Mouse (Mus musculus): Measurements from ENCODE around the gene Akap10. TPM values are rescaled to one million over a fixed set of nuclear protein-coding genes. Genes with fewer than 3 reads are reported as not detected.
A peak's percentile ranks its signal among the peaks of the same experiment; 100 is the strongest.

Gene Akap10
- polyA plus RNA-seq, 1 experiment from 2014 or later = 7.1 TPM

DNA sequence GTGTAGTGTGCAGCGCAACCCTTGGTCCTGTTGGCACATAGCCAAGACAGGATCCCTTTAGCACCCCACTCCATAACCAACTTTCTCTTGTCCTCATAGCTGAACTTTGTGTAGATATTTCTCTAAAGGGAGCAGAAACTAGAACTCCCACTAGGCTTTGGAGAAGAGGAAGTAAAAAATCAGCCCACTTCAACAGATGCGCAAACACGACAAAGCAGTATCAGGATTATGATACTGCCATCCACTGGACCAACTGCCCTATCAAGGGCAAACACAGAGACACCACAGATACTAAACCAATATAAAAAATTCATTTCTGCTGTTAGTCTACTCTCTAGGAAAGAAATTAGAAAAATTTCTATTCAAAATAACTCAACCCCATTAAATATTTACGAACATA is 16.6 kb upstream of the Akap10 start:
- H3K4me2 ChIP-seq (replicated peaks; ENCODE audit: low read depth) = no peak overlapping the region
- DNase-seq (ENCODE audit: low spot score) (no peak), ATAC-seq (ENCODE audit: low FRiP score, low TSS enrichment) (no peak)
- no peaks in the 10 kb centered on the region for H3K4me1 ChIP-seq (replicated peaks; ENCODE audit: control insufficient read depth, insufficient read depth)
- H3K9ac ChIP-seq (ENCODE audit: low read length) = no peak overlapping the region
- no peak overlapping the region for H3K27ac ChIP-seq (replicated peaks)
- H3K9me3 ChIP-seq (ENCODE audit: control insufficient read depth, low read length) = no peaks in the 10 kb centered on the region
- H3K27me3 ChIP-seq (ENCODE audit: control insufficient read depth, insufficient read depth, low read length) = no peaks in the 10 kb centered on the region
- H3K4me3 ChIP-seq (ENCODE audit: low read depth, low read length) = no peak overlapping the region
- WGBS = 89% methylated on average over 4 of the region's 4 CpGs
- TF ChIP-seq CTCF (IDR thresholded peaks at IDR 0.05; ENCODE audit: low read depth) (no peak), EP300 (optimal IDR thresholded peaks at IDR 0.05) (no peak)
- no peaks in the 10 kb centered on the region for H3K36me3 ChIP-seq (ENCODE audit: control insufficient read depth, insufficient read depth, low read length)

DNA sequence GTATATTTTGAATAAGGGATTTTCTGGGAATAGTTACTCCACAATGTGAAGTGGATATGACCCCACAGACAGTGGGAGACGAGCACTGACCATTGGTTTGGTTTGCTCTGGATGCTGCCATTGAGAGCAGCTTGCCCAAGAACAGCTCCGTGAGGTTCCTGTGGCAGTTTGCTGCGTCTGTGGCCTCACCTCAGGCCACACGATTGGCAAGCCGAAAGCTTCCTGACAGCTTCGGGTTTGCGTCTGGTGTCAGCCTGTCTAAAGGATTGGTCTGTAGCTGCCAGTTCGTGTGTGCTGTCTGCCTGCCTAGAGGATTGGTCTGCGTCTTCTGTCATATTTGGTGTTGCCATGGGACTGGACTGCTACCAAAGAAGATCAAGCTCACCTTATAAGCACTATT is 14.4 kb upstream of the Akap10 start:
- H3K27me3 ChIP-seq (ENCODE audit: control insufficient read depth, insufficient read depth, low read length) = no peaks in the 10 kb centered on the region
- no peak overlapping the region for H3K4me3 ChIP-seq (ENCODE audit: low read depth, low read length)
- TF ChIP-seq EP300 (optimal IDR thresholded peaks at IDR 0.05) = no peak
- no peak for TF ChIP-seq CTCF (IDR thresholded peaks at IDR 0.05; ENCODE audit: low read depth)
- no peak overlapping the region for H3K9ac ChIP-seq (ENCODE audit: low read length)
- DNase-seq (ENCODE audit: low spot score) (no peak), ATAC-seq (ENCODE audit: low FRiP score, low TSS enrichment) (no peak)
- WGBS = 79% methylated on average over 9 of the region's 9 CpGs
- no peak overlapping the region for H3K4me2 ChIP-seq (replicated peaks; ENCODE audit: low read depth)
- no peak overlapping the region for H3K27ac ChIP-seq (replicated peaks)
- no peaks in the 10 kb centered on the region for H3K36me3 ChIP-seq (ENCODE audit: control insufficient read depth, insufficient read depth, low read length)
- H3K4me1 ChIP-seq (replicated peaks; ENCODE audit: control insufficient read depth, insufficient read depth) = no peaks in the 10 kb centered on the region
- no peaks in the 10 kb centered on the region for H3K9me3 ChIP-seq (ENCODE audit: control insufficient read depth, low read length)

DNA sequence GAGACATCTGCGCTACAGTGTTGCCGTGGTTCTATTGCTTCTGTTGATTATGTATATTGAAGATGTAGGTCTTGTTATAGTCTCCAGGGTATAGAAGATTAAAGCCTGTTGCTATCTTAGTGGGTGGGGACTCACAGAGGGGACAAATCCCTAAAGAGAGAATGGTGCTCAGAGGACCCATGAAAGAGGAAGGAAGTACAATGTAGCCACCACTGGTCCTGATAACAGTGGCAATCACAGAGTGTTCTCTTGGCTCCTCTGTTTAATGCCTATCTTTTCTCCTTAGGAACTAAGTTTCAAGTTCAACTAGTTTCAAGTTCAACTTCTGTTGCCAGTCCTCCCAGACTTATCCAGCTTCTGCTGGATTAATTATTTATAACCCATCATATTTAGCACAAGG is 12.9 kb upstream of the Akap10 start:
- no peaks in the 10 kb centered on the region for H3K9me3 ChIP-seq (ENCODE audit: control insufficient read depth, low read length)
- H3K27ac ChIP-seq (replicated peaks) = no peak overlapping the region
- H3K4me1 ChIP-seq (replicated peaks; ENCODE audit: control insufficient read depth, insufficient read depth) = no peaks in the 10 kb centered on the region
- H3K36me3 ChIP-seq (ENCODE audit: control insufficient read depth, insufficient read depth, low read length) = no peaks in the 10 kb centered on the region
- no peak overlapping the region for H3K9ac ChIP-seq (ENCODE audit: low read length)
- no peaks in the 10 kb centered on the region for H3K27me3 ChIP-seq (ENCODE audit: control insufficient read depth, insufficient read depth, low read length)
- H3K4me3 ChIP-seq (ENCODE audit: low read depth, low read length) = no peak overlapping the region
- DNase-seq (ENCODE audit: low spot score) = no peak
- ATAC-seq (ENCODE audit: low FRiP score, low TSS enrichment) = no peak
- TF ChIP-seq EP300 (optimal IDR thresholded peaks at IDR 0.05) (no peak), CTCF (IDR thresholded peaks at IDR 0.05; ENCODE audit: low read depth) (no peak)
- WGBS = 78% methylated on average over 2 of the region's 2 CpGs
- no peak overlapping the region for H3K4me2 ChIP-seq (replicated peaks; ENCODE audit: low read depth)

DNA sequence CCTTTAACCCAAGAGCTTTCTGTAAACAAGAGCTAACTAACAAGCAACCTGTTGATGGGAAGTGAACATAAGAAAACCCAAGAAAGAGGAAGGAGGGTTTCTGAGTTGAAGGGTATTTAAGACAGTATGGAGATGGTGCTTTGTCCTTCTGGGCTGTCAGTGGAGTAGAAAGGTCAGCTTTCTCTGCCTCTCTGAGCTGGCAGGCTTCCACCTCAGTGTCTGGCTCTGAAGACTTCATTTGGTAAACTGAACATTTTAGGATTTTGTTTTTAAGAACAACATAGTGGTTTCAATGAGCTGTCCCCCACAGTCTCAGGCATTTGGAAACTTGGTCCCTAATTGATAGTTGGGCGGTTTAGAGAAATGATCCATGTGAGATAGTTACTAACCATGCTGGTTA is 7.7 kb upstream of the Akap10 start:
- no peak for DNase-seq (ENCODE audit: low spot score)
- 90% methylated on average over 1 of the region's 1 CpGs for WGBS

DNA sequence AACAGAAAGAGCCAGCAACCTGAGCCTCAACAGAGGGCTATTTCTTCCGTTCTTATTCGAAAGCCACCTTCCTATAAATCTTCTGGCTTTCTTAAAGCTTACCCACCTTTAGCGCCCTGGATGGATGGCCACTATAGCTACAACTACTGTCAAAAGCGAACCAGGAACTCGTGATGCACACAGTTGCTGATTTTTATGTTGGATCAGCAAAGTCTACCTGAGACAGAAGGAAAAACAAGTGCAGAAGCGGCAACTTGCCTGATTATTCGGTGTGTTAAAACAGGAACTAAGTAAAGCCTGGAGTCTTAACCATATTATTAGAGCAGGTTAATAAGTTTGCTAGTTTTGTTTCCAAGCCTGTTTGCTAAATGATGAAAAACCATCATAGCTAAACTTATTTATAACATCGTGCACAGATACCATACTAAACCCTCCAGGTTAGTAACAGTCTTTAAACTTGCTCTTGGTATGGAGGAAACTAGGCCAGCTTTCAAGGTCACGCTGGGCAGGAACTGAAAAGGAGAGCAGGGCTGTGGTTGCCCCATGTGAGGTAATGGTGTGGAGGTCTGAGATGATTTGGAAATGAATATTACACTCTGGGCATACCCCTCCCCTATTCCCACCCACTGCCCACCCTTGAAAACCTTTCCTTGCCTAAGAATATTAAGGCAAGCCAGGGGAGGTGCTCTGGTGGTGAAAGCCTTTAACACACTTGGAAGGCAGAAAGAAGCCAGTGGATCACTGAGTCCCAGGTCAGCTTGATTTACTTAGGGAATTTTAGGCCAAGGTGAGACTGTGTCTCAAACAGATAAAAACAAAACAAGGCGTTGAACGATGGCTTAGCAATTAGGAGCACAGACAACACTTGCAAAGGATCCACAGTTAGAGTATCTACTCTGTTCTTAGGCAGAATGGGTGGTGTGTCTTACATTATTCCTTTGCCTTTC is 861 bp upstream of the Akap10 start:
- no peak for DNase-seq (ENCODE audit: low spot score)
- Histone ChIP-seq H3K36me3 (ENCODE audit: control insufficient read depth, insufficient read depth, low read length) (no peaks in the 10 kb centered on the region), H3K9ac (ENCODE audit: low read length) (peak overlapping the region; percentile 95), H3K4me3 (ENCODE audit: low read depth, low read length) (peak overlapping the region; percentile 95), H3K4me1 (replicated peaks; ENCODE audit: control insufficient read depth, insufficient read depth) (no peaks in the 10 kb centered on the region), H3K27me3 (ENCODE audit: control insufficient read depth, insufficient read depth, low read length) (no peaks in the 10 kb centered on the region), H3K4me2 (replicated peaks; ENCODE audit: low read depth) (peak overlapping the region; percentile 78), H3K27ac (replicated peaks) (peak overlapping the region; percentile 96), H3K9me3 (ENCODE audit: control insufficient read depth, low read length) (no peaks in the 10 kb centered on the region)
- WGBS = 17% methylated on average over 11 of the region's 11 CpGs
- TF ChIP-seq CTCF (IDR thresholded peaks at IDR 0.05; ENCODE audit: low read depth) (no peak), EP300 (optimal IDR thresholded peaks at IDR 0.05) (no peak)
- ATAC-seq (ENCODE audit: low FRiP score, low TSS enrichment) = 0 out of 2 replicates have a peak, but pooled peaks have one; percentile 8

More for the DNA sequence above, 7.7 kb upstream of the Akap10 start:
- ATAC-seq (ENCODE audit: low FRiP score, low TSS enrichment) = no peak
- no peaks in the 10 kb centered on the region for H3K9me3 ChIP-seq (ENCODE audit: control insufficient read depth, low read length)
- no peaks in the 10 kb centered on the region for H3K4me1 ChIP-seq (replicated peaks; ENCODE audit: control insufficient read depth, insufficient read depth)
- H3K27ac ChIP-seq (replicated peaks) = no peak overlapping the region
- H3K4me3 ChIP-seq (ENCODE audit: low read depth, low read length) = no peak overlapping the region
- H3K27me3 ChIP-seq (ENCODE audit: control insufficient read depth, insufficient read depth, low read length) = no peaks in the 10 kb centered on the region
- no peak overlapping the region for H3K4me2 ChIP-seq (replicated peaks; ENCODE audit: low read depth)
- H3K36me3 ChIP-seq (ENCODE audit: control insufficient read depth, insufficient read depth, low read length) = no peaks in the 10 kb centered on the region
- TF ChIP-seq CTCF (IDR thresholded peaks at IDR 0.05; ENCODE audit: low read depth) (no peak), EP300 (optimal IDR thresholded peaks at IDR 0.05) (no peak)
- H3K9ac ChIP-seq (ENCODE audit: low read length) = no peak overlapping the region

Data from stomach, postnatal 0 days (tissue).